Mouse (Mus musculus): ENCODE data around the gene Crp.

Crp gene

GRCm38 (mm10) chr1:172709788-172710350 lies 12.0 kb downstream of the Crp start:
- in situ Hi-C loops (cut with MboI; ENCODE audit: low sequenced_read_pairs) = no loop called here

GRCm38 (mm10) chr1:172711396-172711795 lies 13.5 kb downstream of the Crp start:
- in situ Hi-C loops (cut with MboI; ENCODE audit: low sequenced_read_pairs) = no loop called here

DNA sequence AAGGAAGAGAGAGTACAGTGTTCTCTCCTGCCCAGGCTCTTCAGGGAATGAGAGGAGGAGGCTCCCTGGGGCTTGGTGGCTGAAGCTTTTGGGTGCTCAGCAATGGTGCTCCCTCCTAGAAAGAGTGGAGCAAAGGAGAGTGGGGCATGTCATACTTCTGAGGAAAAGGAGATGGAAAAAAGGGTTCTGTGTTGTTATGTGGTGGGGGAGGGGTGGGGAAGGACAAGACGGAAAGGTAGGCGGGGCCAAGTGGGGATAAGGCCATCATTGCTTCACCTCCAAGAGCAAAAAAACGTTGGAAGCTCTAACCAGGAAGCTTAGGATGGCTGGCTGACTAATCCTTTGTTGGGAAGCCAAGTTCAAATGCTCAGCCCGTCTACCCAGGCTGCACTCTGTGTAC lies 14.1 kb downstream of the Crp start:
- in situ Hi-C loops (cut with MboI; ENCODE audit: low sequenced_read_pairs) = no loop called here

DNA sequence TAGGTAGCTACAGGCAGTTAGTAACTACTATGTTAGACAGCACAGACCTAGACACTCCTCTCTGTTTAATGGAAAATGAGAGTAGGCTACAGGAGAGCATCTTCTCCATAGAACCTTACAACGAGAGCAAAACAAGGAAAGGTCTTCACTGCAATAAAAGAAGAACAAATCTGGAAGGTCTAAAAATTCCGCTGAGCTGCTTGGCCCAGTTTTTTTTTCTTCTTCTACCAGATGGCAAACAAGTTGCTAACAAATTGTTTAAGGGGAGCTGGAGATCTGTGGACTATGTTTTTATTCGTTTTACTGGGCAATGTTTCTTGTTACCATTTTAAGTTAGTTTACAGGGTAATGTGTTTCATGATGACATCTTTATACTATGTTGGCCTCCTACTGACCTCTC lies 53.4 kb downstream of the Crp start:
- in situ Hi-C loops (cut with MboI; ENCODE audit: low sequenced_read_pairs) = no loop called here

DNA sequence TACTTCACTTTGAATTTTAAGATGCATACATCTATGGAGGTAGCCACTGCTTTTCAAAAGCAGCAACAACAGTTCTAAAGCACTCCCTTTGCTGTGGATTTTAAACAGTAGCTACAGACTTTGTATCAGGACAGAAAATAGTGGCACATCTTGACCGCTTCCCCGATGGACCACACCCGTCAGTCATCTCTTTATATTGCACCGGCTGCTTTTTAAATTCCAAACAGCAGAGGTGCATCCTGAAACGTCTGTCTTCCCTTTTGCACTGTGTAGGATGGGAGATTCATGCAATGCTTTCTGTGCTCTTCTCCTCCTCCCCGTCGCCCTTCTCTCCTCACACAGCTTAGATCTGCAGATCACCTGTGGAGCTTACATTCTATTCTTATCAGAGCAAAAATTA lies 57.3 kb downstream of the Crp start:
- in situ Hi-C loops (cut with MboI; ENCODE audit: low sequenced_read_pairs) = no loop called here

DNA sequence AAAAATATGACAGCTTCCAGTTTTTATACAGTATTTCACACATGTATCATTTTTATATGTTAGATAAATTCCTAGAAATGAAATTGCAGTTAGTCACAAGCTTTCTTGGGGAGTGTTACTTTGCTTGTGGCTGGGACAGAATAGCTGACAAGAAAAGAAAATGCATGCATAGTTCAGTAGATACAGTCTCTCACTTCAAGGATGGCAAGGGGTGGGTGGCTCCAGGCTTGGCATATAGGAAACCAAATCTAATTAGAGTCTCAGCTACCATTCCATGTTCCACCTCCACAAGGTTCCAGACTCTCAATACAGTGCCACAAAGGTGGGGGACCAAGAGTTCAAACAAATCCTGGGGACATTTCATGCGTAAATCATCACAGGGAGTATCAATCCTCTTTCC lies 61.7 kb downstream of the Crp start:
- in situ Hi-C loops (cut with MboI; ENCODE audit: low sequenced_read_pairs) = no loop called here

- in situ Hi-C loops (cut with MboI; ENCODE audit: low sequenced_read_pairs) = no loop called here
Observed at GRCm38 (mm10) chr1:172779195-172779594, 81.3 kb downstream of the Crp start.

DNA sequence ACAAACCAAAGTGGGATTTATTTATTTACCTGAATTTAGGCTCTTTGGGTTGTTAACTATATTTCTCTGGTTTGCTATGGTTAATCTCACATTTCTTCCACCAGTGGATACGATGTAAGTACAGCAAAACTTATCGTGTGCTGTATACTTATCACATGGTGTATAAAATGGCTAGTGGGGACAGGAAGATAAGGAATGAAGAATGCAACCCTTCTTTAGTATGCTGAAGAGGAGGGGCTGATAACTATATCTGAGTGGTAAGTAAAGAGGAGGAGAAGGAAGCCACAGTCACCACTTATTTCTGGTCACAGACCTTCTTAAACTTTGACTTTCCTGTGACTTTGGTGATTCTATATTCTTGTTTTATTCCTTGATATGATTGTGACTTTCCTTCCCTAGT lies 87.5 kb downstream of the Crp start:
- in situ Hi-C loops (cut with MboI; ENCODE audit: low sequenced_read_pairs) = no loop called here

DNA sequence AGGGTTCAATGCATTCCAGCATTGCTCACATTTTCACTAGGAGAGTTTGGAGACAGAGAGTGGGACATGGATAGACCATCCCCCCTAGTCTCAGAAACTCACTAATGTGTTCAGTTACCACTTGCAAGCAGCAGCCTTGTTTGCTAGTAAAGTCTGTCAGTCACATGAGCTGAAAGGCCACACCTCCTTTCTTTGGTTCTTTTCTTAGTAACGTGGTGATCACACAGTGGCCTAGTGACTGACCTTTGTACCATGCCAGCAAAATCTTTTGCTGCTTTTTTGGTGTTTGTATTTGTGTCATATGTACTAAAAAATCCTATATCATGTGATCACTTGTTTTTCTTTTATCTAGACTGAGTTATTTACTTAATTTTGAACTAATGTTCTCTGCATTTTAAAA lies 88.0 kb downstream of the Crp start:
- in situ Hi-C loops (cut with MboI; ENCODE audit: low sequenced_read_pairs) = no loop called here

- in situ Hi-C loops (cut with MboI; ENCODE audit: low sequenced_read_pairs) = no loop called here
Observed at GRCm38 (mm10) chr1:172828975-172829374, 131.1 kb downstream of the Crp start.

- in situ Hi-C loops (cut with MboI; ENCODE audit: low sequenced_read_pairs) = no loop called here
Observed at GRCm38 (mm10) chr1:172847044-172847761, 149.3 kb downstream of the Crp start.

DNA sequence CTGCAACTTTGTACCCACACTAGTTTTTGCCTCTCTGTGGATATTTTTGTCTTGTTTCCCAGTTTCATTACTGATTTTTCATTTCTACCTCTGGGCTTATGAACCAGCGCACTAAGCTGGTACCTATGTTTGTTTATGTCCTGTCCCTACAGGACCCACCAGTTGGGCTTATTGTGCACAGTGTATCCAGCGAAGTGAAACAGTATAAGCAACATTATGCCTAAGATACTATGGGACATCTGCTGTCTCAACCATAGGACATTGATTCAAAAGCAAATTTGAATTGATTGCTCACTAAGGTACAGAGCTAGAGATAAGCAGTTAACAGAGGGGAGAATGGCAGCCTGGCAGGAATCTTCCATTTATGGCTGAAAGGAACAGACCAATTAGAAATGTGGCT lies 150.3 kb downstream of the Crp start:
- in situ Hi-C loops (cut with MboI; ENCODE audit: low sequenced_read_pairs) = no loop called here

GRCm38 (mm10) chr1:172875265-172875664 lies 177.4 kb downstream of the Crp start:
- in situ Hi-C loops (cut with MboI; ENCODE audit: low sequenced_read_pairs) = no loop called here

DNA sequence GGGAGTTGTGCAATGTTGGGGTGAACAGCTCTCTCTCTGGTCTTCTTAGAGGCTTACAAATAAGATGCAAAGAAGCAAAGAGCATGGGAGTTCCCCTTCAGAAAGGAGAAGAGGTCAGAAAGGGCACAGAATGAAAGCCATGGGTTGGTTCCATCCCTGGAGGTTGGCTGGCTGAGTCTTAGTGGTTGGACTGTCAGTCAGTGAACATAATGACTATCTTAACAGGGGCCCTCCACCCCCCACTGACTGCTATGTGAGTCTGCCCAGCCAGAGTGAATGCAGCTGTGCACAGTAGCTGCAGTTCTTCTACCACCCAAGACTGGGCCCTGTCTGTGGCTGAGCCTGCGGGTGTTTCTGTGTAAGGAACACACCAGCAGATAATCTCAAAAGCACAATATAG lies 178.8 kb downstream of the Crp start:
- in situ Hi-C loops (cut with MboI; ENCODE audit: low sequenced_read_pairs) = no loop called here

All from CH12F3 (cell line).